Mouse (Mus musculus) neural tube, embryonic 15.5 days (tissue): Measurements from ENCODE around the gene Wdr70. TPM values are rescaled to one million over a fixed set of nuclear protein-coding genes. Genes with fewer than 3 reads are reported as not detected.
"Not testable (repeated sequence)": the region's sequence is repeated elsewhere in the genome, so short reads cannot be mapped to it uniquely, and the experiment has no call there.

Experiments used
- ATAC-seq: fragments of 200-750 bp; cut with Nextera tagmentation; 2 replicates; pipeline ENCODE4 v1.8.0; 2017; ENCODE audit warnings: mild to moderate bottlenecking, moderate TSS enrichment, moderate library complexity; ENCODE audit not compliant: low FRiP score
- H3K27ac ChIP-seq: fragments of 300-500 bp; sonication (generic); replicated peaks from 2 replicates; pipeline ENCODE4 v1.5.1; 2015; ENCODE audit warnings: mild to moderate bottlenecking, inconsistent platforms
- H3K27me3 ChIP-seq: fragments of 300-500 bp; sonication (generic); replicated peaks from 2 replicates; pipeline ENCODE4 v1.6.1; 2015; ENCODE audit warnings: inconsistent platforms
- H3K36me3 ChIP-seq: fragments of 300-500 bp; sonication (generic); 2 replicates; pipeline ENCODE4 v1.6.1; 2015; ENCODE audit warnings: inconsistent platforms
- H3K4me1 ChIP-seq: fragments of 300-500 bp; sonication (generic); 2 replicates; pipeline ENCODE4 v1.6.1; 2015; ENCODE audit warnings: inconsistent platforms
- H3K4me2 ChIP-seq: fragments of 300-500 bp; sonication (generic); 2 replicates; pipeline ENCODE4 v1.6.1; 2015; ENCODE audit warnings: inconsistent platforms, mild to moderate bottlenecking, moderate library complexity
- H3K4me3 ChIP-seq: fragments of 300-500 bp; sonication (generic); replicated peaks from 2 replicates; pipeline ENCODE4 v1.5.1; 2015; ENCODE audit warnings: mild to moderate bottlenecking, inconsistent platforms
- H3K9ac ChIP-seq: fragments of 300-500 bp; sonication (generic); replicated peaks from 2 replicates; pipeline ENCODE4 v1.6.1; 2015; ENCODE audit warnings: mild to moderate bottlenecking, inconsistent platforms
- H3K9me3 ChIP-seq: fragments of 300-500 bp; sonication (generic); replicated peaks from 2 replicates; pipeline ENCODE4 v1.6.1; 2016; ENCODE audit warnings: inconsistent platforms
- WGBS: fragments of 180-500 bp; shearing (Covaris S2); methylation state at CpG from one replicate; pipeline ENCODE4 v1.1.7; 2015; ENCODE audit warnings: mixed read lengths; 5-methylcytosine and 5-hydroxymethylcytosine counted together
- polyA plus RNA-seq: library from polyadenylated mRNA; unstranded; fragments of >200 nt; fragmentation: Nextera tagmentation; extraction: Ambion mirVana; gene quantifications from 2 replicates; pipeline ENCODE4 v1.2.1, GENCODE M21; 2015

Gene Wdr70
- polyA plus RNA-seq, 1 experiment from 2014 or later, result 64.8 TPM

GRCm38 (mm10) chr15:8090685-8091084 lies 8.3 kb downstream of the Wdr70 start:
- WGBS, result 95% methylated on average over 2 of the region's 2 CpGs
- no peaks in the 10 kb centered on the region for H3K4me1 ChIP-seq
- H3K27ac ChIP-seq, result no peak overlapping the region
- no peaks in the 10 kb centered on the region for H3K9me3 ChIP-seq
- no peak overlapping the region for H3K9ac ChIP-seq
- peaks cover 39% of the 10 kb centered on the region for H3K36me3 ChIP-seq
- H3K27me3 ChIP-seq, result no peaks in the 10 kb centered on the region
- H3K4me2 ChIP-seq, result no peak overlapping the region
- no peak overlapping the region for H3K4me3 ChIP-seq
- no peak for ATAC-seq

GRCm38 (mm10) chr15:8088715-8089114 lies 10.3 kb downstream of the Wdr70 start:
- Histone ChIP-seq H3K27ac (no peak overlapping the region), H3K9ac (no peak overlapping the region), H3K4me1 (no peaks in the 10 kb centered on the region), H3K4me3 (no peak overlapping the region), H3K4me2 (no peak overlapping the region), H3K36me3 (peaks cover 30% of the 10 kb centered on the region), H3K27me3 (no peaks in the 10 kb centered on the region), H3K9me3 (no peaks in the 10 kb centered on the region)
- 88% methylated on average over 3 of the region's 3 CpGs for WGBS
- ATAC-seq, result no peak

DNA sequence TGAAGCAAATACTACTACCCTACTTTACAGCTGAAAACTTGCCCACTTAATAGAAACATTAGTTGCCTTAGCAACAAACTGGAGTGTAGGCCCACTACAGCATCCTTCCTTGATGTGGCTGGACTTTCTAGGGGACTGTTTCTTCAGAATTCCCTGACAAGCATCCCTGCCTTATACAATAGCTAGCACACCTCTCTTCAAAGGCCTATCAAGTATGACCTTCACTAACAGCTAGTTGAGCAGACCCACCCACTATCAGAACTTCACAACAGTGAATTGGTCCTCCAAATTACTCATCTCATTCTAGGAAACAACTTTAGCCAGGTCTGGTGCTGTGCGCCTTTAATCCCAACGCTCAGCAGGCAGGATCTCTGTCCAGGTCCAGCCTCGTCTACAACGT lies 11.7 kb downstream of the Wdr70 start:
- Histone ChIP-seq H3K27me3 (no peaks in the 10 kb centered on the region), H3K4me3 (no peak overlapping the region), H3K4me2 (no peak overlapping the region), H3K9ac (no peak overlapping the region), H3K9me3 (no peaks in the 10 kb centered on the region), H3K4me1 (no peaks in the 10 kb centered on the region), H3K36me3 (peaks cover 25% of the 10 kb centered on the region), H3K27ac (no peak overlapping the region)
- ATAC-seq, result no peak
- 92% methylated on average over 4 of the region's 4 CpGs for WGBS

DNA sequence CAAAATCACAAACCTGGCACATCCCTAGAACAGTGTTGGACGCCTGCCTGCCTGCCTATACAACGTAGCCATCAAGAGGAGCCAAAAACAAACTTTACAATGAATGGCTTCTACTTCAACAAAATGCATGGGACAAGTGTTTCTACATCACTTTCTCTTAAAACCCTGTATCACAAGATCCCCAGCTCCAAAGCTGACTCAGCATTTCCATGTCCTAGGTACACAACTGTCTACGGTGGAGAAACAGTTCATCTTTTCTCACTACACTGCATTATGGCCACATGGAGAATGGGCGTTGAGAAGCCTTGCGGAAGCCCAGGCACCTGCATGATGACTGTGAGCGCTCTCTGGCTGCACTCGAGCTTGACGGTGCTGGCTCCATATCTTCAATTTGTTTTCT lies 16.9 kb downstream of the Wdr70 start:
- no peak overlapping the region for H3K4me3 ChIP-seq
- no peak for ATAC-seq
- no peaks in the 10 kb centered on the region for H3K27me3 ChIP-seq
- 94% methylated on average over 8 of the region's 8 CpGs for WGBS
- H3K4me1 ChIP-seq, result no peaks in the 10 kb centered on the region
- H3K9me3 ChIP-seq, result no peaks in the 10 kb centered on the region
- peaks cover 41% of the 10 kb centered on the region for H3K36me3 ChIP-seq
- H3K27ac ChIP-seq, result no peak overlapping the region
- no peak overlapping the region for H3K4me2 ChIP-seq
- no peak overlapping the region for H3K9ac ChIP-seq

DNA sequence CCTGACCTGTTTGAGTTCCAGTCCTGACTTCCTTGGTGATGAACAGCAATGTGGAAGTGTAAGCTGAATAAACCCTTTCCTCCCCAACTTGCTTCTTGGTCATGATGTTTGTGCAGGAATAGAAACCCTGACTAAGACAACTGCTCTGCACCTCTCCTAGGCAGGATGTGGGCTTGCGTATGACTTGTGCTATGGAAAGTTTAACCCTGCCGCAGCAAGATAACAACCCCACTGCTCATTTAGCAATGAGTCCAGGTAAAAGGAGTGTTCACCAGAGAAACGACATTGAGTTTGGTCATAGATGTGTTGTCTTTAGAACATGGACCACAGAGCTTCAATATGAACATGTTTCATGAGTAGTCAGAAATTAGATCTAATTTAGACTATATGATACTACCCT lies 25.9 kb downstream of the Wdr70 start:
- WGBS, result 97% methylated on average over 3 of the region's 3 CpGs
- not testable (repeated sequence) for ATAC-seq, H3K4me2 ChIP-seq

DNA sequence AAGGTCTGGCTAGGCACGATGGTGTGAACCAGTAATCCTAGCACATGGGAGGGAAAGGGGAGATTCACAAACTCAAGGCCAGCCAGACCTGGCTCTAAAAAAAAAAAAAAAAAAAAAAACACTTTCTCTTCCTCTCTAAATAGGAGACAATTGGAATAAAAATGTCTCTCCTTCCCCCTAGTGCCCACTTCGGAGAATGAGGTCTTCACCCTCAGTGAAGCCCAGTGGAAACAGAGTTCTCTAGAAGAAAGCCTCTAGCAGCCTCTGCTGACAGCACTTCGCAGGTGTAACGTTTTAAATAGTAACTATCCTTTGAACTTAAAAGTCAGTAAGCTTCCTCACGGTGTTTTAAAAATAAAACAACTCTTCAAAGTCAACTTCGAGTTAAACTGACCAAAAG lies 33.8 kb downstream of the Wdr70 start:
- H3K4me1 ChIP-seq, result no peaks in the 10 kb centered on the region
- no peak overlapping the region for H3K4me3 ChIP-seq
- ATAC-seq, result no peak
- H3K9me3 ChIP-seq, result no peaks in the 10 kb centered on the region
- H3K36me3 ChIP-seq, result peaks cover 30% of the 10 kb centered on the region
- no peak overlapping the region for H3K4me2 ChIP-seq
- 83% methylated on average over 6 of the region's 6 CpGs for WGBS
- no peaks in the 10 kb centered on the region for H3K27me3 ChIP-seq
- no peak overlapping the region for H3K9ac ChIP-seq
- no peak overlapping the region for H3K27ac ChIP-seq

More for the DNA sequence above, 25.9 kb downstream of the Wdr70 start:
- not testable (repeated sequence) for H3K4me3 ChIP-seq, H3K9me3 ChIP-seq, H3K27me3 ChIP-seq, H3K4me1 ChIP-seq, H3K27ac ChIP-seq, H3K9ac ChIP-seq
- H3K36me3 ChIP-seq, result peaks cover 37% of the 10 kb centered on the region

DNA sequence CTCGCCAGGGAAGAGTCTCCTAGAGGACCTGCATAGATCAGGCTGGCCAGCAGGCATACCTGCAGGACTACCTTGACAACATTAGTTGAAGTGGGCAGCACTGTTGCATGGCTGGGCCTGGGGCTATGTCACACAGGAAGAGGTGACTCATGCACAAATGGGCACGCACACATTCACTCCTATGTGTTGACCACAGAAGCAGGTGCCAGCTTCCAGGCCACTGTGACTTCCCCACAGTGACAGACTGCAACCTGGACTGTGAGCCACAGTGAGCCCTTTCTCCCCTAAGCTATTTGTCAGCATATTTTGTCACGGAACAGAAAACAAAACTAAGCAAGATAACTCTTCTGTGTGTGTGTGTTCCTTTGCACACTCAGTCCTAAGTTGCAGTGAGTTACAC lies 47.8 kb downstream of the Wdr70 start:
- no peak for ATAC-seq
- Histone ChIP-seq H3K36me3 (peaks cover 17% of the 10 kb centered on the region), H3K4me1 (no peaks in the 10 kb centered on the region), H3K9ac (no peak overlapping the region), H3K4me3 (no peak overlapping the region), H3K9me3 (no peaks in the 10 kb centered on the region), H3K27ac (no peak overlapping the region), H3K4me2 (no peak overlapping the region), H3K27me3 (no peaks in the 10 kb centered on the region)
- 94% methylated on average over 3 of the region's 3 CpGs for WGBS

DNA sequence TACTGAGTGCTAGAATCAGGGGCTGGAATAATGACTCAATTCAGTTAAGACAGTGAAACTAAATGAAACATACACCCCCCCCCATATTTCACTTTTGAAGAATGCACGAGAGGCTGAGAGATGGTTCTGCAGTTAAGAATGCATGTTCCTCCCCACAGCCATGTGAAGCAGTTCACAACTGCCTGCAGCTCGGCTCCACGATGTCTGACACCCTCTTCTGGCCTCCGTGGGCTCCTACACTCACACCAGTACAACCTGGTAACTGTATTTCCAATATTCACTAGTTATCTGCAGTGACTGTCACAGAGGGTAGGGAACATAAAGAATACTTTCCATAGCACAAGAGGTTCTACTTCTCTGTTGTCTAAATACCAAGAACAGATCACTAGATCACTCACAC lies 59.2 kb downstream of the Wdr70 start:
- Histone ChIP-seq H3K4me3 (no peak overlapping the region), H3K9ac (no peak overlapping the region), H3K4me2 (no peak overlapping the region), H3K9me3 (no peaks in the 10 kb centered on the region), H3K36me3 (0 out of 2 replicates have a peak, but pooled peaks cover 3% of the 10 kb centered on the region), H3K27me3 (no peaks in the 10 kb centered on the region), H3K4me1 (no peaks in the 10 kb centered on the region), H3K27ac (no peak overlapping the region)
- 83% methylated on average over 4 of the region's 4 CpGs for WGBS
- ATAC-seq, result no peak

GRCm38 (mm10) chr15:8038457-8038856 lies 60.6 kb downstream of the Wdr70 start:
- Histone ChIP-seq H3K4me1 (no peaks in the 10 kb centered on the region), H3K9me3 (no peaks in the 10 kb centered on the region), H3K4me3 (no peak overlapping the region), H3K27ac (no peak overlapping the region), H3K9ac (no peak overlapping the region), H3K27me3 (no peaks in the 10 kb centered on the region), H3K4me2 (no peak overlapping the region), H3K36me3 (0 out of 2 replicates have a peak, but pooled peaks cover 3% of the 10 kb centered on the region)
- ATAC-seq, result no peak
- 92% methylated on average over 5 of the region's 5 CpGs for WGBS

DNA sequence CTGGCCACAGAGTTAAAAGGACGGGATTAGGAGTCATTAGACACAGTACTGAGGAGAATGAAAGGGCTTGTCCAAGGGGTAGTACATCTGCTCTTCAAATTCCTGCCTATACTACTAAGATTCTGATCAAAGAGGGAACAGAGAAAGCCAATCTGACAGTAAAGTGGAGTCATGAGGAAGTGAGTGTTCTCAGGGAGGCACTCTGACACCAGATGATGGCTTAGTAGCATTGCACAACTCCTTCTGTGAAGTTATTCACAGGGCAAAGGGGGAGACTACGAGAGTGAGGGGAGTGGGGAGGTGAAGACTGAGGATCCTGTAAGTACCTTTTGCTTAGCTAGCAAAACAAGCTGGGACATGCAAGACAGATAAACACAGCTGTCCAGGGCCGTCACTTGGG lies 61.2 kb downstream of the Wdr70 start:
- H3K9ac ChIP-seq, result no peak overlapping the region
- 0 out of 2 replicates have a peak, but pooled peaks cover 3% of the 10 kb centered on the region for H3K36me3 ChIP-seq
- no peaks in the 10 kb centered on the region for H3K4me1 ChIP-seq
- ATAC-seq, result no peak
- WGBS, result 94% methylated on average over 3 of the region's 3 CpGs
- H3K27ac ChIP-seq, result no peak overlapping the region
- H3K27me3 ChIP-seq, result no peaks in the 10 kb centered on the region
- H3K9me3 ChIP-seq, result no peaks in the 10 kb centered on the region
- no peak overlapping the region for H3K4me2 ChIP-seq
- H3K4me3 ChIP-seq, result no peak overlapping the region

DNA sequence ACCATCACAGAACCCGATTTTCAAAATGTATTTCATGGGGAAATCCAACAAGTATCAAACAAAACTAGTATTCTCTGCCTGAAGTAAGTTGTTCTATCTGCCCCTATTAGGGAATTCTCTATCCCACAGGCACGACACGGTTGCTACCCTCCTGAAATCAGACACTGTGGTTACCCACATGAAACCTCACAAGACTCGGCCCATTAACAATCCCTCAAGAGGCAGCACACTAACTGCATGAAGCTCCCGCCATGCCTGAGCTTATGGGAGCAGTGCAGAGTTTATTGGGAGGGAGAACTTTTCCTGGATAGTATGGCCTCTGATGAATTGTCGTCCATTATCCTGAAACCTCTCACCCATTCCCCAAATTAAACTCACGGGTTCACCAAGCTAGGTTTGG lies 67.8 kb downstream of the Wdr70 start:
- no peak overlapping the region for H3K9ac ChIP-seq
- no peaks in the 10 kb centered on the region for H3K4me1 ChIP-seq
- no peak overlapping the region for H3K4me3 ChIP-seq
- 83% methylated on average over 7 of the region's 7 CpGs for WGBS
- no peak for ATAC-seq
- H3K9me3 ChIP-seq, result no peaks in the 10 kb centered on the region
- no peaks in the 10 kb centered on the region for H3K36me3 ChIP-seq
- no peak overlapping the region for H3K4me2 ChIP-seq
- no peak overlapping the region for H3K27ac ChIP-seq
- no peaks in the 10 kb centered on the region for H3K27me3 ChIP-seq

- Histone ChIP-seq H3K4me1 (no peaks in the 10 kb centered on the region), H3K9ac (no peak overlapping the region), H3K4me2 (no peak overlapping the region), H3K9me3 (no peaks in the 10 kb centered on the region), H3K27ac (no peak overlapping the region), H3K36me3 (no peaks in the 10 kb centered on the region), H3K4me3 (no peak overlapping the region), H3K27me3 (no peaks in the 10 kb centered on the region)
- WGBS, result 90% methylated on average over 3 of the region's 3 CpGs
- no peak for ATAC-seq
These were observed 68.4 kb downstream of the Wdr70 start for GRCm38 (mm10) chr15:8030643-8031042.

DNA sequence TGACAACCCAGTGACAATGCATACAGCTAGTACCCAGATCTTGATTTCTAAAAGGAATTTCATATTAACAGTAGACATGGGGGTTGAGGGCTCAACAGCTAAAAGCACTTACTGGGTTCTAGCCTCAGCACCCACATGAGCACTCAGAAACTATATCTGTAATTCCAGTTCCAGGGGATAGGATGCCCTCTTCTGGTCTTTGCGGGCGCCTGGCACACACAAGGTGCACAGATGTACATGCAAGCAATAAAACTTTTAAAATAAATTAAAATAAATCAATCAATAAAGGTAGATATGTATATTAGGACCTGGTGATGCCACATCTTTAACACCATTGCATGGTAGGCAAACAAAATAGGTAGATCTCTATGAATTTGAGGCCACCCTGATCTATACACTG lies 71.5 kb downstream of the Wdr70 start:
- H3K9me3 ChIP-seq, result no peaks in the 10 kb centered on the region
- H3K4me1 ChIP-seq, result no peaks in the 10 kb centered on the region
- no peak for ATAC-seq
- no peak overlapping the region for H3K4me3 ChIP-seq
- H3K27me3 ChIP-seq, result no peaks in the 10 kb centered on the region
- H3K4me2 ChIP-seq, result no peak overlapping the region
- H3K27ac ChIP-seq, result no peak overlapping the region
- whole genome bisulfite sequencing, result 94% methylated on average over 2 of the region's 2 CpGs
- H3K9ac ChIP-seq, result no peak overlapping the region
- no peaks in the 10 kb centered on the region for H3K36me3 ChIP-seq
